Mouse (Mus musculus) layer of hippocampus, adult 2 months (tissue): ENCODE results near the gene Afdn. TPM values are rescaled to one million over a fixed set of nuclear protein-coding genes. Genes with fewer than 3 reads are reported as not detected.
"Not testable (repeated sequence)": the region's sequence is repeated elsewhere in the genome, so short reads cannot be mapped to it uniquely, and the experiment has no call there.

Experiments
- DNase-seq, 2 experiments: peaks; one replicate each; pipeline ENCODE4 v3.0.0; 2022; ENCODE audit warnings: low spot score in 2 of 2
- H3K27ac ChIP-seq: fragments of 200-600 bp; 2 replicates; pipeline ENCODE4 v1.8.1; 2022
- H3K4me3 ChIP-seq: fragments of 200-600 bp; 2 replicates; pipeline ENCODE4 v1.8.1; 2022; ENCODE audit warnings: mild to moderate bottlenecking
- CTCF ChIP-seq: fragments of 200-600 bp; conservative IDR thresholded peaks from 2 replicates; pipeline ENCODE4 v1.8.1; 2022; ENCODE audit warnings: antibody characterized with exemption, mild to moderate bottlenecking, moderate library complexity
- total RNA-seq, 2 experiments: library from RNA; stranded (reverse); gene quantifications; 2 replicates each; pipeline ENCODE4 v1.2.3; 2021

Gene Afdn
- total RNA-seq, 2 experiments from 2014 or later, result 106 to 114 TPM

GRCm38 (mm10) chr17:13819342-13819741, 59.0 kb downstream of the Afdn start:
- no peak for TF ChIP-seq CTCF
- Histone ChIP-seq H3K4me3 (no peak overlapping the region), H3K27ac (no peak overlapping the region)
- no peak for DNase-seq

- DNase-seq, result no peak
- Histone ChIP-seq H3K27ac (no peak overlapping the region), H3K4me3 (no peak overlapping the region)
- no peak for TF ChIP-seq CTCF
Observed at GRCm38 (mm10) chr17:13820676-13821075, 60.3 kb downstream of the Afdn start.

GRCm38 (mm10) chr17:13825421-13825820, 65.1 kb downstream of the Afdn start:
- H3K27ac ChIP-seq, result no peak overlapping the region
- DNase-seq, result no peak
- TF ChIP-seq CTCF, result no peak
- H3K4me3 ChIP-seq, result no peak overlapping the region

- 0 out of 2 replicates have a peak overlapping the region, but pooled peaks have one; percentile 6 for H3K27ac ChIP-seq
- no peak for TF ChIP-seq CTCF
- DNase-seq, result no peak
- H3K4me3 ChIP-seq, result no peak overlapping the region
Observed at GRCm38 (mm10) chr17:13830234-13830633, 69.9 kb downstream of the Afdn start.

- TF ChIP-seq CTCF, result peak; percentile 98
- DNase-seq, result peak; percentile 53 to 78
- H3K4me3 ChIP-seq, result no peak overlapping the region
- H3K27ac ChIP-seq, result 0 out of 2 replicates have a peak overlapping the region, but pooled peaks have one; percentile 6
Observed at GRCm38 (mm10) chr17:13830636-13831341, 70.5 kb downstream of the Afdn start.

- Histone ChIP-seq H3K4me3 (no peak overlapping the region), H3K27ac (no peak overlapping the region)
- DNase-seq, result peak in 1 of 2 experiments; percentile 55
- peak; percentile 82 for TF ChIP-seq CTCF
Observed at GRCm38 (mm10) chr17:13835876-13836275, 75.5 kb downstream of the Afdn start.

GRCm38 (mm10) chr17:13850175-13850574, 89.8 kb downstream of the Afdn start:
- TF ChIP-seq CTCF, result peak; percentile 80
- DNase-seq, result no peak
- no peak overlapping the region for H3K27ac ChIP-seq
- no peak overlapping the region for H3K4me3 ChIP-seq

GRCm38 (mm10) chr17:13853883-13854282, 93.5 kb downstream of the Afdn start:
- H3K4me3 ChIP-seq, DNase-seq: not testable (repeated sequence)
- peak overlapping the region; percentile 28 for H3K27ac ChIP-seq

GRCm38 (mm10) chr17:13855396-13855795, 95.1 kb downstream of the Afdn start:
- DNase-seq, result no peak
- H3K27ac ChIP-seq, result 0 out of 2 replicates have a peak overlapping the region, but pooled peaks have one; percentile 16
- no peak for TF ChIP-seq CTCF
- H3K4me3 ChIP-seq, result no peak overlapping the region

GRCm38 (mm10) chr17:13856429-13857090, 96.2 kb downstream of the Afdn start:
- no peak overlapping the region for H3K4me3 ChIP-seq
- H3K27ac ChIP-seq, result peak overlapping the region; percentile 14; the same call in 1 of the 2 replicates
- no peak for DNase-seq
- no peak for TF ChIP-seq CTCF

GRCm38 (mm10) chr17:13865340-13865739, 105.0 kb downstream of the Afdn start:
- H3K4me3 ChIP-seq, result no peak overlapping the region
- TF ChIP-seq CTCF, result no peak
- no peak for DNase-seq
- no peak overlapping the region for H3K27ac ChIP-seq

- TF ChIP-seq CTCF, result no peak
- Histone ChIP-seq H3K27ac (peak overlapping the region; percentile 28; the same call in 1 of the 2 replicates), H3K4me3 (no peak overlapping the region)
- no peak for DNase-seq
Observed at GRCm38 (mm10) chr17:13866951-13867351, 106.6 kb downstream of the Afdn start.

- Histone ChIP-seq H3K27ac (no peak overlapping the region; the same call in 1 of the 2 replicates), H3K4me3 (no peak overlapping the region)
- no peak for TF ChIP-seq CTCF
- no peak for DNase-seq
Observed at GRCm38 (mm10) chr17:13867475-13867874, 107.1 kb downstream of the Afdn start.

GRCm38 (mm10) chr17:13870236-13870635, 109.9 kb downstream of the Afdn start:
- DNase-seq, result no peak
- Histone ChIP-seq H3K27ac (no peak overlapping the region), H3K4me3 (no peak overlapping the region)
- TF ChIP-seq CTCF, result no peak
